Mouse (Mus musculus) hindbrain, embryonic 14.5 days (tissue): Measurements from ENCODE around the gene Cacna1c. TPM values are rescaled to one million over a fixed set of nuclear protein-coding genes. Genes with fewer than 3 reads are reported as not detected.
A peak's percentile ranks its signal among the peaks of the same experiment; 100 is the strongest.

ENCODE experiments used
- ATAC-seq: fragments of 200-750 bp; cut with Nextera tagmentation; 2 replicates; pipeline ENCODE4 v1.8.0; 2017; ENCODE audit warnings: moderate number of reproducible peaks, mild to moderate bottlenecking, moderate TSS enrichment, moderate library complexity; ENCODE audit not compliant: low FRiP score
- DNase-seq: peaks from one replicate; pipeline ENCODE4 v3.0.0-alpha.2; 2015; ENCODE audit warnings: low spot score
- H3K27ac ChIP-seq: fragments of 300-500 bp; sonication (generic); 2 replicates; pipeline ENCODE4 v1.5.1; 2014; ENCODE audit warnings: mild to moderate bottlenecking, moderate library complexity
- H3K27me3 ChIP-seq: fragments of 300-500 bp; sonication (generic); 2 replicates; pipeline ENCODE4 v1.6.1; 2014; ENCODE audit warnings: mild to moderate bottlenecking, low read length, mixed read lengths; ENCODE audit not compliant: control insufficient read depth, insufficient read depth
- H3K36me3 ChIP-seq: fragments of 300-500 bp; sonication (generic); replicated peaks from 2 replicates; pipeline ENCODE4 v1.6.1; 2014; ENCODE audit not compliant: control insufficient read depth, insufficient read depth
- H3K4me1 ChIP-seq: fragments of 300-500 bp; sonication (generic); replicated peaks from 2 replicates; pipeline ENCODE4 v1.6.1; 2014; ENCODE audit warnings: antibody characterized with exemption, low read length, mixed read lengths; ENCODE audit not compliant: control insufficient read depth, insufficient read depth
- H3K4me2 ChIP-seq: fragments of 300-500 bp; sonication (generic); replicated peaks from 2 replicates; pipeline ENCODE4 v1.6.1; 2014; ENCODE audit warnings: mild to moderate bottlenecking, moderate library complexity
- H3K4me3 ChIP-seq: fragments of 300-500 bp; sonication (generic); replicated peaks from 2 replicates; pipeline ENCODE4 v1.5.1; 2014; ENCODE audit warnings: mild to moderate bottlenecking, low read length
- H3K9ac ChIP-seq: fragments of 300-500 bp; sonication (generic); 2 replicates; pipeline ENCODE4 v1.6.1; 2014
- H3K9me3 ChIP-seq: fragments of 300-500 bp; sonication (generic); 2 replicates; pipeline ENCODE4 v1.6.1; 2016; ENCODE audit warnings: low read length; ENCODE audit not compliant: control insufficient read depth
- WGBS: fragments of 180-500 bp; shearing (Covaris S2); extraction: QIAGEN DNeasy Blood & Tissue Kit; methylation state at CpG from one replicate; pipeline ENCODE4 v1.1.7; 2014; 5-methylcytosine and 5-hydroxymethylcytosine counted together
- polyA plus RNA-seq: library from polyadenylated mRNA; unstranded; fragments of >200 nt; fragmentation: Nextera tagmentation; extraction: Ambion mirVana; gene quantifications from 2 replicates; pipeline ENCODE4 v1.2.1, GENCODE M21; 2014

Gene Cacna1c
- polyA plus RNA-seq, 1 experiment from 2014 or later, result 10.1 TPM

DNA sequence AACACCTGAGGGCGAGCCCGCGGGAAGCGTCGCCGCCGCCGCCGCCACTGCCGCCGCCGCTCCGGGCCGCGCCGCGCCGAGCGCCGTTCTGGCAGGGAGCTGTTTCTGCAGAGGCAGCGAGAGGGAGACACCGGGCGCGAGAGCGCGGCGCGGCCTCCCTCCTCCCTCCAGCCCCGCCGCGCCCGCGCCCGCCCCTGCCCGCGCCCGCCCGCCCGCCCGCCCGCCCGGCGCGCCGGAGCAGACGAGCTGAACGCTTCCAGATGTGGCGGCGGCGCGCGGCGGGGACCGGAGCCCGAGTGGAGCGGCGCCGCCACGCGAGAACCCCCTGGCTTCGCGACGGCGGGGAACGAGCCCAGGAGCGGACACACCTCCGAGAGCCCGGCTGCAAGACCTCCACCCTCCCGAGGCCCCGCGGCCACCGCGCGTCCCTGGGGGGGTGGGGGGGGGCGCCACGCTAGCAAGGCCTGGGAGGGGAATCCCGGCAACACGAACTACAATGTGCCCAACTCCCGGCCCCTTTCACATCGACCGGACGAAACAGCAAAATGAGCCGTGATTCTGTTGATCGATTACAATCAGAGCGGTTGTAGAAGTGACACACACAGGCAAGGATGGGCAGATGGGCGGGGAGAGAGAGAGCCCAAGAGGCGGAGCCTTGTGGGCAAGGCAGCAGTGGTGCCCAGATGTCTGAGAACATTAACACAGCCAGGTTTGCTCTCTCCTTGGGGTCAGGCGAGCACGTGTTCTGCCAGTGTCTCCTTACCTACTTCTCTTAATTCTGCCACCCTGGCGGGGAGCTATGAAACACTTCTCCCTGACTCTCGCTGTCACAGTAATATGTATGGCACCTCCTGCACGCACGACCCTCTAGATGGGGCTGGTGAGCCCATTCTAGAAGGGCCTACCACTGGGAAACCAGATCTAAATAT is 87.5 kb downstream of the Cacna1c start:
- DNase-seq, result peak; percentile 80
- no peaks in the 10 kb centered on the region for H3K36me3 ChIP-seq
- ATAC-seq, result peak; percentile 88
- peak overlapping the region; percentile 74 for H3K4me3 ChIP-seq
- H3K4me2 ChIP-seq, result peak overlapping the region; percentile 81
- H3K27me3 ChIP-seq, result peaks cover 9% of the 10 kb centered on the region; the same call in 1 of the 2 replicates
- WGBS, result under 1% methylated on average over 55 of the region's 93 CpGs
- no peaks in the 10 kb centered on the region for H3K9me3 ChIP-seq
- peak overlapping the region; percentile 95 for H3K27ac ChIP-seq
- H3K9ac ChIP-seq, result peak overlapping the region; percentile 69
- peaks cover 30% of the 10 kb centered on the region for H3K4me1 ChIP-seq

DNA sequence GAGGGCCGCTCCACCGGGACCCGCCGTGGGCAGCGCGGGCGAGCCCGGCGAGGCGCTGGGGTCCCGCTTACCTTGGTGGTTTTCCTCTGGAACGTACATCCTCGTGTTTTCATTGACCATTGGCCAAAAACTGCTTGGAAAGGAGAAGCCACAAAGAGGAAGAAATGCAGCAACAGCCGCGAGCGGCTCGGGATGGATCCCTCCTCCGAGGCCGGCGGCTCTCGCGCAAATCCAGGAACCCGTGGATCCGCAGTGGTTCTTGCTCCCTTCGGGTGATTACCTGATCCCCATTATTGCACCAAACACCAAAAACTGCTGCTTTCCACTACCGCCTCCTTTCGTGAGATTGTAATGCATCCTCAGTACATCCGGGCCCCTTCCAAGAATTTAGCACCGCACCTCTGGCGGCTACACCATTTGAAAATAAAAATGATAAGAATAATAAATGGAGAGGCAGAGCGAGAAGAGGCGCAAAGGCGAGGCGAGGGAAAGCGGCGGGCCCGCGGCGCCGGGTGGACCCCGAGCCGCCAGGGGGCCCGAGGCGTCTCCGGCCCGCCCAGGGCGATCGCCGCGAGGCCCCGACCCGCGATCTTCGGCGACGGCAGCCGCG is 88.3 kb downstream of the Cacna1c start:
- Histone ChIP-seq H3K27ac (peak overlapping the region; percentile 95), H3K4me3 (peak overlapping the region; percentile 74), H3K36me3 (no peaks in the 10 kb centered on the region), H3K9ac (peak overlapping the region; percentile 69), H3K4me1 (peaks cover 30% of the 10 kb centered on the region), H3K27me3 (peaks cover 9% of the 10 kb centered on the region; the same call in 1 of the 2 replicates), H3K9me3 (no peaks in the 10 kb centered on the region), H3K4me2 (peak overlapping the region; percentile 81)
- under 1% methylated on average over 47 of the region's 58 CpGs for WGBS
- peak; percentile 0; the same call in 1 of the 2 replicates for ATAC-seq
- peak; percentile 51 for DNase-seq

DNA sequence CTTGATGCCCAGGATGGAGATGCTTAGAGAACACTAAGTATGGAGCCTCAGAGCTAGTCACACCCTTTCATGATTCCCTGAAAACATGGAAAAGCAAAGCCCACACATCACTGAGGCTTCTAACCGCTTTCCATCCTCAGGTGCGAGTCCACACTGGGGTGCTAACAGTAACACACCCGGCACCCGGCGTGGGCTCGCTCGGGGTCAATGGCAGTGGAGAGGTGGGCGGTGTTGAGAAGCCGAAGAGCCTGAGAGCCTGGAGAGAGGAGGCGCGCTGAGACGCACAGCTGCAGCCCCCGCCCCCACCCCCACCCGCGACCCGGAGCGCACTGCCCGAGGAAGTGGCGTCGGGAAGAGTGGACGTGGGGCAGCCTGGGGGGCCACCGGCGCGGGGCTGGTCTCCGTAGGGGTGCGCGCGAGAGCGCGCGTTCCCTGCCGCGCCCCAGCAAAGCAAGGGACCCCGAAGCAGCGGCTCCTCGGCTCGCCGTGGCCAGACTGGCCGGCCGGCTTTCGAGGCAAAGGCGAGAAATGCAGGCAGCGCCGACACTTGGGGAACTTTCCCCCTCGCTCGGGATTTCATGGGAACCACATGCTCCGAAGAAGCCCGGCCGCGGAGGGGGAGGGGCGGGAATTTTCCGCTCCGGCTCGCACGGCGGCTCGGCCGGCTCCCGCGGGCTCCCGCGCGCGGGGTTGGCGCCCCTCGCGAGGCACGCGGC is 88.9 kb downstream of the Cacna1c start:
- Histone ChIP-seq H3K4me3 (peak overlapping the region; percentile 74), H3K36me3 (no peaks in the 10 kb centered on the region), H3K4me2 (peak overlapping the region; percentile 81), H3K27me3 (peaks cover 9% of the 10 kb centered on the region; the same call in 1 of the 2 replicates), H3K9ac (peak overlapping the region; percentile 69), H3K9me3 (no peaks in the 10 kb centered on the region), H3K4me1 (peaks cover 30% of the 10 kb centered on the region), H3K27ac (peak overlapping the region; percentile 95)
- WGBS, result under 1% methylated on average over 67 of the region's 69 CpGs
- no peak for ATAC-seq
- peak; percentile 65 for DNase-seq

DNA sequence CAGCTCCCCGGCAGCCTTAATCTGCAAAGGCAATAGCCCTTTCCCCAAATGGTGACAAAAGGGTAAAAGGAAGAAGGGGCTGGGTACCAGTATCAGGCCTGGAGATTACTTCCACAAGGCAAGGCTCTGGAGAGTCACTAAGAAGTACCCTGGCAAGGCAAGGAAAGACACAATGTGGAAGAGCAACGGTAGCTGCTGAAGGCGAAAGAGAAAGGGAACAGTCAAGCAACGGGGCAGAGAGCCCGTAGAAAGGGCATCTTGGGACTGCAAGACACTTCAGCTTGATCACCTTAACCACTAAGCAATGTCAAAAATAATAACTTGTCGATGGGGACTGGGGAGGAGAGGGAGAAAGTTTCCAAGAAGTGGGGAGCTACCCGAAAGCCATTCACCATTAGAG is 89.5 kb downstream of the Cacna1c start:
- no peaks in the 10 kb centered on the region for H3K36me3 ChIP-seq
- H3K9ac ChIP-seq, result peak overlapping the region; percentile 69
- peak overlapping the region; percentile 81 for H3K4me2 ChIP-seq
- peaks cover 9% of the 10 kb centered on the region; the same call in 1 of the 2 replicates for H3K27me3 ChIP-seq
- DNase-seq, result no peak
- ATAC-seq, result no peak
- no peak overlapping the region for H3K27ac ChIP-seq
- H3K4me3 ChIP-seq, result peak overlapping the region; percentile 74
- peaks cover 30% of the 10 kb centered on the region for H3K4me1 ChIP-seq
- H3K9me3 ChIP-seq, result no peaks in the 10 kb centered on the region
- 18% methylated on average over 7 of the region's 7 CpGs for WGBS

DNA sequence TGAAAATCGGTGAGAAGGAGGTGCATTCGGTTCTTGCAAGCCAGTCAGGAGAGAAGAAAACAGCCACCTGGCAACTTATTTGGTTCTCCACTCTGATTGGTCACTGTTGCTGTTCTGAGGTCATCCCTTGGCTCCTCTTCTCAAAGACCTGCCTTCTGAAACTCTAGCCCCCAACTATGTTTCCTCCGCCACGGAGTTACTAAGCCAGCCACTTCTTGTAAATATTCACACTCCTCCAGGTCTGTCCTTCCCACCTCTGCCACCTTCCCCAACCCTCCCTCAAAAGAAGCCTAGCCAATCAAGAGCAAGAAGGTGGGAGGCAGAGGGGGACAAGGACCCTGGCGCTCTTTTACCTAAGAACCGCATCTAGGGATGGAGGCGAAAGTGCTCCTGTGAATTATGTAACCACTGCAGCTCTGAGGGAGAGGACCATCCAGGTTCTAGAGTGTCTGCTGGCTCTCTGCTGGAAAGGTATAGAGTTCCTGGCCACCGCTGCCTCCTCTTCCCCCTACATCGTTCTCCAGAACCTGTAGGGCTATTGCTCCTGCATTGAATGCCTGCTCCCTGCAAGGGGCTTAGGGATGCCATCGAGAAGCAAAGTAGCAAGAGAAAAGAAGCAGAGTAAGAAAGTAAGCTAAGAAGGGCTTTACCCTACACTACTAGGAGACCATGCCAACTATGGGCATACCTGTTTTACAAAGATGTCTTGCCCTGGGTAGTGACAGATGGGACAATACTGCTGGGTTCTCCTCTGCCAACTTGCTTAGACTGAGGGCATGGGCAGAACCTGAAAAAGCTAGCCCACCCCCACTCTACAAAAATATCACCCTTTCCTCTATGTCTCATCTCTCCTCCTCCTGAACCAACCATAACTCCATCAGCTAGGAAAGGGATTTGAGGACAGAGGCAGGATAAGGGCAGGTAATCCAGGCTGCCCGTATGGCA is 90.3 kb downstream of the Cacna1c start:
- Histone ChIP-seq H3K9me3 (no peaks in the 10 kb centered on the region), H3K36me3 (no peaks in the 10 kb centered on the region), H3K4me3 (peak overlapping the region; percentile 74), H3K27me3 (peaks cover 9% of the 10 kb centered on the region; the same call in 1 of the 2 replicates), H3K9ac (peak overlapping the region; percentile 69), H3K27ac (no peak overlapping the region), H3K4me1 (peaks cover 30% of the 10 kb centered on the region), H3K4me2 (peak overlapping the region; percentile 81)
- ATAC-seq, result no peak
- DNase-seq, result no peak
- 26% methylated on average over 11 of the region's 11 CpGs for WGBS

DNA sequence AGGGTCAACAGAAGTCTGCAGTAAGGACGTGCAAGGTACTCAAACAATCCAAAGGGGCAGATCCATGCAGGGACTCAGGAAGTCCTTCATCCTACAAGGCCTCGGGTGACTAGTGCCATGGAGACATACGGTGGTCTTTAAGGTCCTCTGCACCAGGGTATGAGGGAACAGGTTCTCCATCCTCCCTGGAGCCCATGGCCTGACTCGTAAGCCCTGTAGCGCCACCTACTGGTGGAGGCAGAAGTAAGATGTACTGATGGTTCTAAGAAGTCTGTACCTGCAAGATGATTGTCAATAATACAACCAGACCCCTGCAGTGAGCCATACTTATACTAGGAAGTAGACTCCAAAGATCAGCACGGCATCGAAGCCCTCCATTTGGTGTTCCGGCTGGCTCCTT is 92.0 kb downstream of the Cacna1c start:
- Histone ChIP-seq H3K4me1 (peaks cover 27% of the 10 kb centered on the region), H3K9ac (no peak overlapping the region)

DNA sequence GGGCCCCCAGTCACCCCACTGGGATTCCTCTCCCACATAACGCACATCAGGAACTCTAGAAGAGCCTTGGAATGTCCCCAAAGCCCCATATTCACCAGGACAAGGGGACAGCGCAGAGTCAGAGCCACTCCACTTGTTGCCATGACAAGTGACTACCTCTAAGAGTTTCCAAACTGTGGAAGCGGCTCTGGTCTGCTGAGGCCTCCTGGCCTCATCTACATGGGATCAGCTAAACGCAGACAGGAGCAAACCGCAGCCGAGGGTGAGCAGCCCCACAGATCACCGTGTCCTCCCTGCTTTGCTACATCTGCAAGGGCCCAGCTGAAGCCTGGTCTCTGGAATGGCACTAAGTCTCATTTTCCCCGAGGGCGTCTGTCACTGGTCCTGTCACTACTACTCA is 93.3 kb downstream of the Cacna1c start:
- Histone ChIP-seq H3K4me1 (peaks cover 27% of the 10 kb centered on the region), H3K4me2 (no peak overlapping the region)
- 87% methylated on average over 9 of the region's 9 CpGs for WGBS

More for the DNA sequence above, 92.0 kb downstream of the Cacna1c start:
- Histone ChIP-seq H3K27me3 (peaks cover 9% of the 10 kb centered on the region; the same call in 1 of the 2 replicates), H3K4me2 (peak overlapping the region; percentile 81), H3K9me3 (no peaks in the 10 kb centered on the region), H3K4me3 (no peak overlapping the region), H3K27ac (no peak overlapping the region), H3K36me3 (no peaks in the 10 kb centered on the region)
- WGBS, result 41% methylated on average over 8 of the region's 8 CpGs
- no peak for ATAC-seq
- peak; percentile 81 for DNase-seq

DNA sequence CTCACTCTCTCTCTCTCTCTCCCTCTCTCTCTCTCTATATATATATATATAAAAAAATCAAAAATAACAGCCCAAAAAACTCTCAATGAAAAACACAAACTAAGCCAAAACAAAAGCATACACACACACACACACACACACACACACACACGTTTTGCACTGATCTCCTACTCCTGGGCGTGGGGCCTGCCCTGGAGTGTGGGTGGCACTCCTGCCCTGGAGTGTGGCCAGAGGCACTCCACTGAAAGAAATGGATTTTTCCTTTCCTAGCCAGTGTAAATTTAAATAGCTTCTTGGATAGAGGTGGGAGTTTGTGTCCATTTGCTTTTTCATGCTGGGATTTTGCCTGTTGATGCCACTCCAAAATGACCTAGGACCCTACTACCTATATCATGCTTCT is 96.9 kb downstream of the Cacna1c start:
- ATAC-seq (no peak), DNase-seq (no peak)
- no peak overlapping the region for H3K4me2 ChIP-seq
- H3K9me3 ChIP-seq, result no peaks in the 10 kb centered on the region
- H3K4me1 ChIP-seq, result 0 out of 2 replicates have a peak, but pooled peaks cover under 1% of the 10 kb centered on the region
- H3K27me3 ChIP-seq, result no peaks in the 10 kb centered on the region
- H3K4me3 ChIP-seq, result no peak overlapping the region
- H3K9ac ChIP-seq, result no peak overlapping the region
- 80% methylated on average over 2 of the region's 2 CpGs for WGBS
- H3K27ac ChIP-seq, result no peak overlapping the region
- H3K36me3 ChIP-seq, result no peaks in the 10 kb centered on the region

More for the DNA sequence above, 93.3 kb downstream of the Cacna1c start:
- Histone ChIP-seq H3K27ac (no peak overlapping the region), H3K36me3 (no peaks in the 10 kb centered on the region), H3K9me3 (no peaks in the 10 kb centered on the region), H3K4me3 (no peak overlapping the region), H3K27me3 (peaks cover 9% of the 10 kb centered on the region; the same call in 1 of the 2 replicates), H3K9ac (no peak overlapping the region)
- DNase-seq (no peak), ATAC-seq (no peak)
